Mouse (Mus musculus): ENCODE results near the gene Galnt14. TPM values are rescaled to one million over a fixed set of nuclear protein-coding genes. Genes with fewer than 3 reads are reported as not detected.

Galnt14 gene
- not detected for total RNA-seq (2021)
- long read RNA-seq, experiment 1: 0 reads
- long read RNA-seq, experiment 2: 0 reads

DNA sequence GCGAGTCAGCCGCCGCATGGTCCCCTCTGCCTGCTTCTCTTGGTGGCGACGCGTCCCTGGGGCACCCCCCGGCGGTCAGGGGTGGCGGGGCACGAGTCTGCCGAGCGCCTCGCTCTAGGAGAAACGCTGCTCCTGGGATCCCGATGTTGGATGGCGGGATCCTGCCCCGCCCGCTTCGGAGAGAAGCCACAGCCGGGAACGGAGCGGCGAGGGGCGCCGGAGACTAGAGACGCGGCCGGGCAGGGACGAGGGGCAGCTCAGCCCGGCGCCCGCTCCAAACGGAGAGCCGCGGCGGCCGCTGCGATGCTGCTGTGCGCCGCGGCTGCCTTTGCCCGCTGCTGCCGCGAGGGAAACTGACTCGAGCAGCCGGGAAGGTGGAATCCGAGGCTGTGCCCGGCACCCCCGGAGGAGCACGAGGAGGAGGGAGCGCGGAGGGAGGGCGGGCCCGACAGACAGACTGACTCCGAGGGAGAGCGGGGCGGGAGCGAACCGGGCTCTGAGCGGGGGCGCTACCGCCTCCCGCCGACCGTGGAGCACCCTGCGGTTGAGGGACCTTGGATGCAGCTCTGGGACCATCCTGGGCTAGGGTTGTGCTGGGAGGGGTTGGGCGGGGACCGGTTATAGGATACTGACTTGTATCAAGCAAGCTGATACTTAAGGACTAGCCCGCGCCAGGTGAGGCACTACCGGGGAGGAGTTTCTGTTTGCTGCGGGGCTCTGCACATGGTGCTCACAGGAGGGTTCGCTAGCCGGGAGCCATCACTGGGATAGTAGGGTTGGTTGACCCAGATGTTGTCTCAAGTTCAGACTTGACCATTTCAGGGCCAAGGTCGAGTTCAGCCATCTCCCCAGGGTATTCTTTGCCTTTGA, at the start of gene Galnt14:
TSS of gene Galnt14 (minus strand) at position 412 of the 870 bp plus-strand sequence.
- DNase-seq: peak; percentile 7

DNA sequence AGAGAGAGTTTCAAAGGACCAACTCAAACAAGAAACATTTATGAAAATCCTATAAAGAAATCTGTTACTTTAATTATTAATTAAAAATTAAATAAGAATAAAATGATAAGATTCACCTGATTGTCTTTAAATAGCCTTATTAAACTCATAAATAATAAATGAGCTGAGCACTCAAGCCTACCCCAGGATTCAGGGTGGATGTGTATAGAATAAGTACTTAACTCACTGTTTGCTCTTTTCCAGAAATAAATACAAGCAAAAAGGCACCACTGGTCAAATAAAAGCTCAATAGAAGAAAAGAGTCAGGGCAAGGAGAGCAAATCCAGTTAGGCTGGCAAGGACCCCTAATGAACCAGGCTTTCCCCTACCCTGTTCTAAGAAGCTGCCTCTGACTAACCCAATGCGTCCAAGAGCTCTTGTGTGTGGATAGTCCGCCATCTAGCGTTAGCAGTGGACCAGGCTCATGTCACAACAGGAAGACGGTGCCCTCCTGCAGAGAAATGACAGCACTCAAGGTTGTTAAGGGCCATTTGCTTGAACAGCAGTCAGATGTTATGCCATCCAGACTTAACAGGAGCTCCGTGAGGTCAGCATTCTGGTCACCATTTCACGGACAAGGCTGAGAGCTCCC, 33.5 kb upstream of the Galnt14 start:
- peak; percentile 22 for DNase-seq

DNA sequence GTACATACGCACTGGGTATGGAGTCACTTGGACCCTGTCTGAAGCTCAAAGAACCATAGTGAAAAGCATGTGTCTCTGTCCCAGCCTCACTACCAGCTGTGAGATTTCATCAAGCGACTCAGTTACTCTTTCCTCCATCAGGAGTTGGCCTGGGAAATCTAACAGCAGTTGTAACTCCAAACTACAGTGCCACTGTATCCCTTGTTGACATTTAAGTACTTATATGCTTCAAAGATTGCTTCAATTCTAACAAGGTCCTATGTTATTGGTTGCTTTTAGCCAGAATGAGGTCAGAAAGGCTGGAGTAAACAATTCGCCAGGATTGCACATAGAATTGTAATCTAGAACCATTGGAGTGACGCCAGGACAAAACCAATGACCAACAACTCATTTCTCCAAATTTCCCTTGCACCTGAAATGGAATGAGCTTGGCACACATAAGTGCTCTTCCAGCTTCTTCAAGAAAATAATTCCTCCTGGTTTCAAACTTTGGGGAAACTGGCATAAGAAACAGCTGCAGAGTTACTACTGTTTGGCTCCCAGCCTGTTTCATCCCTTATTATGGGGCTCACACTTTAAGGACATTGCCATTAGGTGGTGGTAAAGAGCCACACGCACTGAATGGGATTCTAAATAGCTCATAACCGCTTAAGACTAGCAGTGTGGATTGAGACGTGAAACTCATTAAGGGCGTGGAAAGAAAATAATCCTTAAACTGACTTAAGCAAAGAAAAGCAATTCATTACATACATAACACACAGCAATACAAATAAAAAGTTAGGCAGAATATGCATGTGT, 13.8 kb upstream of the Galnt14 start:
- DNase-seq: no peak

DNA sequence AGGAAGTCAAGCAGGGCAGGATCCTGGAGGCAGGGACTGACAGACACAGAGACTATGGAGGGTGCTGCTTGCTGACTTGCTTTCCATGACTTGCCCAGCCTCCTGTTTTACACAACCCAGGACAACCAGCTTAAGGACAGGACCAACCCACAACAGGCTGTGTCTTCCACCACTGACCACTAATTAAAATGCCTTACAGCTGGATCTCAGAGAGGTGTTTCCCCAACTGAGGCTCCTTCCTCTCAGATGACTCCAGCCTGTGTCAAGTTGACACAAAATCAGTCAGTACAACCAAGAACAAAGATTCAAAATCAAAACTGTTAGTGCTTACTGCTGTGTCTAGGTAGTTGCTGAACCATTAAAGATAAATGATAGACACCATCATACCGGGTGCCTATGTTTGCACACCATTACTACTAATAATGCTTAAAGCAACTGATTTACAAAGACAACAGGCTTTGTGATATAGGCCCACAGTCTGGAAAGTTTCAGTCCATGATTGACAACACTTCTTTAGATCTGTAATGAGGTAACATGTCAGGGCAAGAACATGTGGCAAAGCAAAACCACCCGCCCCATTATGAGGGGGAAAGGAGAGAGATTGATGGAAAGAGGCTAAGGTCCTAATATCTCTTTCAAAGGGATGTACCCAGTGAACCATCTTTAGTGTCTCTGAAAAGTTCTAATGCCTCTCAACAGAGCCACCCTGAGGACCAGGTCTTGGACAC, 8.9 kb upstream of the Galnt14 start:
- DNase-seq: no peak

DNA sequence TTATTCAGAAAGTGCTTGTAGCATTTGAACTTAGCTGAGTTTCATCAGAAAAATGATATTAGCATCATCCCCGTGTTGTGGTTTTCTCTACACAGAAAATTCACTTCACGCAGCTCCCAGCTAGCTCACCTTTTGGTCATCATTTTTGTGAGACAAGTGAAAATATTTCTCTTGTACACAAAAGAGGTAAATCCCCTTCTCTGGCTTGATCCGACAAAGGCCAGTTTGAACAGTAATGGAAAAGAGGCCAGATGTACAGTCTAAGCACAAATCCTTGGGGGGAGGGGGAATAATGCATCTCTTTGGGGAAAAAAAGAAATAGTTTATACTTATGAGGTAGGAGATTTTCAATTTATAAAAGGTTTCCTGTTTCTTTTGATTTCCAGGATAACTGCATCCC, 6.4 kb upstream of the Galnt14 start:
- DNase-seq: no peak

DNA sequence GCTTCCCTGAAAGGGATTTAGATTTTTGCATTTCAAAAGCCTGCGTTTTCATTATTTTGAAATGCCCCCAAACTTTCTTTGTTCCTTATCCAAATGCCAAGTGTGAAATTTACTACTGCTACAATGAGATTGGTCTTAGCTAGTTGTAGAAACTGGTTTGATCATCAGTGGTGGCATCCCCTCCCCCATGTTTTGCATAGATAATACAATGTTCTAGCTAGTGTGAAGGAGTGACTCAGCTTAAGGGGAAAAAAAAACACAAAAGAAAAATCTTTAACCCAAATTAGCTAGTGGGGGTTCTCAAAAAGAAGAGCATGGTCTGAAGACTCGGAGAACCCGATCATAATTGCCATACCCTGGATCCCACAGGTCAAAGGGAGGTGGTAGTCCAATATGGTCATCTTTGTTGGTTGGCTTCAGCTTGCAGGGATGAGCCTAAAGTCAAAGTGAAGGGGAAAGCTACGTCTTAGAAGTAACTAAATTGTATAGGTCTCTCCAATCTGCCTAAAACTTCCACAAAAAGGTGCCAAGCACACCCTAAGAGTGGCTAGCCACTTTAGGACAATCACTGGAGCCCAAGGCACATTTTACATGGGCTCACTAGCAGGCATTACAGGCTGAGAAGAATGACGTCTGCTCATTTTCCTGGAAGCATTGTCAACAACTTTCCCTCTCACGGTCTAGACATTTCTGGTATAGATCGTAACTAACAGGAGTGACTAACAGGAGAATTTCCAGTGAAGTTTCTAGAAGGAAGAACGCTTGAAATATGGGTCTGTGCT, 4.4 kb upstream of the Galnt14 start:
- DNase-seq: no peak

DNA sequence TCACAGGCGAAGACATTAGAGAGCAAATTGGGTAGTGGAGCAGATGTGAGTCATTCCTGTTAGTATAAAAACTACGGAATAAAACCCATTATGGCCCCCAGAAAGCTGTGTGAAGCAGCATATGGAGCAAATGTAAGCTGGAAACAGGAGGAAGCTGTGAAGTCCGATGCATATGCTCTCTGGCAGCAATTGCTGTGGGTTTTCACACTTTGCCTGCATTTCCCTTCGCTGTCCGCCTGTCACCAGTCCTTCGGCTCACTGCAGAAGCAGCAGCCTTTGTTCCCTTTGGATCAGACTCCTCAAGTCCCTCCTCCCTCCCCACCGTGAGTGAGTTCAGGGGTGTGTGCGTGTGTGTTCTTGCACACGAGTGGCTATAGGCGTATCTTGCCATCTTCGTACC, 3.1 kb upstream of the Galnt14 start:
- DNase-seq: no peak

DNA sequence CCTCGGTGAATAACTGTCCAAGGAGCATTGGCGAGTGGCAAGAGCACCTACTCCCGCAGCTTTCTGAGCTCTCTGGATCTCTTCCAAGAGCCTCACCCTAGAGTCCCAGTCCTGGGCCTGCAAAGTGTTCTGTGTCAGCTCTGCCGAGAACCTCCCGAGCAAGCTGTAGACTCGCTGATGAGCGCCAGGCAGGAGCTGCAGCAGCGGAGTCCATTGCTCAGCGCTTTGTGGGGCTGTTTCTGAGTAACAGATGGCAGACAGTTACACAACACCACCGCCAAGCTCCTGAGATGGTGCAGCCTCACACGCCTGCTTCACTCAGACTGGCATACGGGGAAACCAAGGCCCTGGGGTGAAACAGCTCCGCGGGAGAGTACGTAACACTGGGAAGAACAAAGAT, 1.7 kb upstream of the Galnt14 start:
- no peak for DNase-seq

DNA sequence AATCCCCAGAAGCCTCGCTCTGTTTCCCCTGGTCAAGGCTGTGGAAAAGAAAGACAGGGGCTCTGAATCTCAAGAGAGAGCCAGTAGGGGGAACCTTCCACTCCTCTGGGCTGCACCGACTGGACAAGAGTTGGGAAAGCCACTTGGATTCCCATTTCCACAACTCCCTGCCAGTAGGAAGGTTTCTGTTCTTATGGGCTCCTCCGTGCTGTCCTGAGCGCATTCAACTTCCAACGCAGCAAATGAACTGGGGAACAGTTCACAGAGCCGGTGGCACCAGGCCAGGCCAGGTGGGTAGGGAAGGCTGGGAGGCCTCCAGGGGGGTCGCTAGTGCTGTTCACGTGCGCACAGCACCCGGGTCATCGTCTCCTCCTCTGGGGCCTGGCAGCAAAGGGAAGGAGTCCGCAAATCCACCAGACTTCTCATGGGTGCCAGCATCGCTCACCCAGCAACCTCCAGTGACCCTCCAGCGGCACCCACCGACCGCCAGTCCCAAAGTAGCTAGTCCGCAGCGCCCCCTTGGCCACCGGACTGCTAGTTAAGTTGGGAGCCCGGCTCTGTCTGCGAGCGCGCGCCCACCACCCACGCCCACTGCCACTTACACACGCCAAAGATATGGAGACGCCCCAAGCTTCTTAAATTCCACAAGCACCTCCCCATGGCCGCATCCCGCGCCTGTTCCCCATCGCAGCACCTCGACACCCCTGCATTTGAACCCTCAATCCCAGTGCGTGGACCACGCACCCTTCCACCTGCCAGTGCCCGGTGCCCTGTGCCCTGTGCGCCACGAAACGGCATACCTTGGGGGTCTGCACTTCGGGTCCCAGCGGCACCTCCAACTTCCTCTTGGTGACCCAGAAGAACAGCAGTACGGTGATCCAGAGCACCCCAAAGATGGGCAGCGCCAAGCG, 867 bp downstream of the Galnt14 start:
- no peak for DNase-seq

DNA sequence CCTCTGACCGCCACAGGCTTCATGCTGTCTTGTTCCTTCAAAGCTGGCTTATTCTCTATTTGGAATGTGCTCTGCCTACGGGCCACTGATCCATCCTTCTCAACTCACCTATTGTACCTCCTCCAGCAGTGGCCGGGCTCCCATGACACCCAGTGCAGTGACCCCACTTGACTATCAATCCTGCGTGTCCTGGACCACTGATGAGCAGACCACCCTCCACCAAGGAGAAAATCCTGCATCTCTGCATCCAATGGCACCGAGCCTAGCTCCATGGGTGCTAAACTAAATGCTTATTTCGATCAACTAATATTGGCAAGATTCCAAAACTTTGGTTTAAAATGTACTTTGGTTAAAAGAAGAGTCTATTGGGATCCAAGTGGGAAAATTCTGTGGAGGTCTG, 1.8 kb downstream of the Galnt14 start:
- DNase-seq: no peak

DNA sequence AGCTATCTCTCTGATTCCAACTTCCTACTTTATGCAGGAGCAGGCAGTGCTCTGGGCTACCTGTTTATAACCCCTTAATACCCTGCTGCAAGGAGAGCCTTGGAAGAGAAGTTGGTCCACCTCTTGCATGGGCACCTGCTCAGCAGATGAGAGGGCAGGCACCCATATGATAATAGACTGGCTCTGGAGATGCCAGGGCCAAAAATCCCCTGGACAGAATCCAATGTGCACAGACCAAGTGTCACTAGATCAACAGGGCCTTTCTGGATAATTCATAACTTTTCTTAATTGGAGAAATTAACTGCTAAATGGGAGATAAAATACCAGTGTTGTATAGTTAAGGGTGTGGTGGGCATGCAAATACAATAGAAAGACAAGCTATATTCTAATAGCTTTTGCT, 6.7 kb downstream of the Galnt14 start:
- DNase-seq: no peak

DNA sequence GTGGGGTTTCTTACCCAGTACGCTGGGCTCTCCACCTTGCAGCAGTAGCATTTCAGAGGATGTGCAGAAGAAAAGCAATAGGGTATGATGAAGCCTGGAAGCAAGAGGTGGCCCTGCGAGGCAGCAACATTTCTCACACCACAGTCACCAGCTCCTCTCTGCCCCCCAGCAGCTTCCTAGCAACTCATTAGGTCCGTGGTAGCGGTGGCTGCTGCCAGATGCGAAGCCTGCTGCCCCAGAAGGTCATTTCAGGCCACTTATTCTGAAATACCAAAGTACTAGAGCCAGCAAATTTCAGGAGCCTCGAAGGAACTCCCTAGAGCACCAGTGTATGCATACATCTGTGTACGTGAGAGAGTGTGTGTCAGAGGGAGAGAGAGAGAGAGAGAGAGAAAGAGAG, 9.2 kb downstream of the Galnt14 start:
- no peak for DNase-seq

DNA sequence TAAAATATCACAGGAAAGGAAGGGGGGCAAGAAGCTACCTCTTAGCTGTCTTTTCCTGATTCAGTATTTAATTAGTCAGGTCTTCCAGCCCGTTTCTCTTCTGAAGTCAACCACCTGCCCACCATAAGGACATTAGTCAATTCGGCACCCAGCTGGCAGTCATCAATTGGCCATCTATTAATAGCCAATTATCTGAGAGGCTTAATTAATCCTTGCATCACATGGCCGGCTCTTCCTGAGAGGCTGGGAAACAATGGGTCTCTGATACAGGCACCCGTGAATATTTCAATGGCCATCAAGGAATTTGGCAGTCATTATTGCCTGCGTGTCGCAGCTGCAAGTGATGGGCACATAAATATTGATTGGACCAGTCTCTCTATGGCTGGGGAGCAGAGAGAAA, 10.4 kb downstream of the Galnt14 start:
- no peak for DNase-seq

DNA sequence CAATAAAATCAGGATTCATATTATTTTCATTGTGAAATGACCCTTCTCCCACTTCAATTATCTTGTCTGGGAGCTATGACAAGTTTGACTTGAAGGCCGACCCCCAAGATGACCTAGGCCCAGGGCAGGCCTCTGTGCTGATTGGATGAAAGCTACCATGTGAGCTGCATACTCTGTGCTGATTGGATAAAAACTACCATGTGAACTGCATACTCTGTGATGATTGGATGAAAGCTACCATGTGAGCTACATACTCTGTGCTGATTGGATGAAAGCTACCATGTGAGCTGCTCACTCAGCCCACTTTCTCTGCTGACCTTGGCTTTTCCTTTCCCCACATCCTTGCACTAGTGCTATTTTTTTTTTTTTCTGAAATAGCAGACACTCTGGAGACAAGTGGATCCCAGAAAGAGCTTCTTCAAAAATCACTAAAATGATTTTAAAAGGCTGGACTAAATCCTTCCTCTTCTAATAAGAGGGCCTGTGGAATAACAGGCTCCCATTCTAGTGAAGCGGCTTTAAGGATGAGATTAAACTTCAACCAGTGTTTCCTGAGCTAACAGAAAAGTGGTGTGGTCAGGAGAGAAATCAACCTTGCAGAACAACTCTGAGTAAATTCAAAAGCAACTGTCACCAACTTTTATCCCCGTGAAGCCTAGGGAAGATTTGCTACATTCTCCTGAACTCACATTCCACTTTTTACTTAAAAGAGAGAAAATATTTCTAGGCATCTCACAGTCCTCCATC, 15.9 kb downstream of the Galnt14 start:
- no peak for DNase-seq

DNA sequence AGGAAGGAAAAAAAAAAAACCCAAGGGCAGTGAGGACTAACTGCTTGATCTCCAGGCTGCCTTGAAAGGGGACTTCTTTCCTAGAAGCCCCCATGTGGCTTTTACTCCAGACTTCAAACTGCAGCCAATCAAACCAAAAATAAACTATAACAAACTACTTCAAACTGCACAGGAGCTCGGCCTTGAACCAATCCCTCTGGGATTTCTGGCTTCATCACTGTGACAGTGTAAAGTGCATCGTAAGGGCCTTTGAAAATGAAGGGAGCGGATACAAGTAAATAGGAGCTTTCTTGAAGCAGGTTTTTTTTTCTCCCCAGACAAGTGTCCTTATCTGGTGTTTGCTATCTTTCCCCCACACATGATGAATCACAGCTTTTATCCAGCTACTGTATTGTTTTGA, 22.0 kb downstream of the Galnt14 start:
- DNase-seq: no peak

DNA sequence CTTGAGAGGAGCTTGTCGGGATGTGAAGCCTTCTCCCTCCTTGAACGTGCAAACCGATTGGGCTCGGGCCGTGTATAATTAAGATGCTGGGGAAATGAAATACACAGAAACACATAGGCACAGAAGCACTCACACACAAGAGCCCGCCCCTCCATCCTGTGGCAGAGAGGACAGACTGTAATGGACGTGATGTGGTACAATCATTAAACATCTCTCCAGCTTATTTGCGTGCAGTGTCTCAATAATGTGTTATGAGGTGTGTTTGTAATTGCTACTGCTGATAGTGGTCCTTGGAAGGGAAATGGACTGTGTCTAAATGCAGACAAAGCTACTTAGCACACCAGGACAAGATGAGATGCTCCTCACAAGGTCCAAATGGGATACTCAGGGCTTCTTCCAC, 24.0 kb downstream of the Galnt14 start:
- DNase-seq: no peak

DNA sequence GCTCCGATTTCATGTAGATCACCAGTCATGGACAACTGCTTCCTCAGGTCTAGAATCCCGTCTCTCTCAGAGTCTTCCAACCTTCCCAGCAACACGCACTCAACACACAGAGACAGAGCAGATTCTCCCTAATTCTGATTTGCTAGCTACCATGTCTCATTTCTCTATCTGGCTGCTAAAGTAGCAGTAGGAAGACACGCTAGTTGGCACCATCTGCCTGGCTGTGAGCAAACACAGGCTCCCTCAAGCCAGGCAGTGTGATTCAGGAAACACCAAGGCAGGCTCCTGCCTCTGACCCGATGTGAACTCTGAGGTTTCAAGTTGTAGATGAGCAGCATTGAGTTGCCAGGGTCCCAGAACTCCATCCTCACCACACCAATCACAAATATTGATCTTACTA, 25.5 kb downstream of the Galnt14 start:
- DNase-seq: no peak

DNA sequence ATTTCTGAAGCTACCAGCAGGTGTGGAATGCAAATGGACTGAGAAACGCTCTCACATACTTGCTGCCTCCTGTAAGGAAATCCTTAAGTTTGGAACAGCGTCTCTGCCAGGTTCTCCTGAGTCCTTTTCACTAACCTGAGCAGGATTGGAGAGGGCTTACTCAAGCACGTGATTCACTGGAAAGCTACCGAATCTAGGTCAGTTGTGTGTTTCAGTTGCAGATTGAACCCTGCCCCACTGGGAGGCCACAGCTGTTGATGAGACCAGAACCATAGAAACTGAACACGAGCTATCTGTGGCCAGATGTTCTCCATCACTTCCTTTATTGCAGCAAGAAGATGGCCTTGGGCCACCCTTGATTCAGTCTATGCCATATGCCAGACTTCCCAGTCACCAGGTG, 38.3 kb downstream of the Galnt14 start:
- DNase-seq: no peak

DNA sequence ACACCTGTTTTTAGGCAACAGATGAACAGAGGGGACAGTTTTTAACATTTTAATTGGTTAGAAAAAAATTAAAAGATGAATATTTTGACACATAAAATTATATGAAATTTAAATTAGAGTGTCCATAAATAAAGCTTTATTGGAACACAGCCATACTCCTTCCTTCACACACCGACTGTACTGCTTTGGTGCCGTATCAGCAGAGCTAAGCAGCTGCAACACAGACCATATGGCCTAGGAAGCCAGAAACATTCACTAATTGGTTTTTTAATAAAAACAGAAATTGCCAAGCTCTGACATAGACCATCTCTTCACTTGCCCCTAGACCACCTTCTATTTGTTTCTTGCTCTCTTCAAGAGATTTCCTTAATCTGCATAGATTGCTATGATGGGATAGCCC, 40.2 kb downstream of the Galnt14 start:
- no peak for DNase-seq

DNA sequence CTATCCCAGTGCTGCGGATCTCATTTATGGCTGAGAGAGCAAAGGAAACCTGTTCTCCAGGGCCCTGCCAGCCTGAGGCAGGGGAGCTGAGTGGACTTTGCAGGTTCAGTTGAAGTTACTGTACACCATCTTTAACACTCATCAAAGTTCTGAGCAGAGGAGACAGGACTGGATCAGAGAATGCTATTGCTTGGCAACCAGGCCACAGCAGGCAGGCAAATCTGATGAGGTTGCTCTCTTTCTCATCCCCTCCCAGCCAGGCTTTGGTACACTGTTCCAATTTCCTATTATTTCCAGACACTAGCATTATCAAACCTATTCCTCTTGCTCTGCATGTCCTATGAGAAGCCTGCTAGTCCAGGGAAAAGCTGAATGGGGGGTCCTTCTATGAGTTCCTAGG, 41.3 kb downstream of the Galnt14 start:
- DNase-seq: no peak
